ENCODE assay signal across 18 mouse cellular contexts in the genomic region with DNA sequence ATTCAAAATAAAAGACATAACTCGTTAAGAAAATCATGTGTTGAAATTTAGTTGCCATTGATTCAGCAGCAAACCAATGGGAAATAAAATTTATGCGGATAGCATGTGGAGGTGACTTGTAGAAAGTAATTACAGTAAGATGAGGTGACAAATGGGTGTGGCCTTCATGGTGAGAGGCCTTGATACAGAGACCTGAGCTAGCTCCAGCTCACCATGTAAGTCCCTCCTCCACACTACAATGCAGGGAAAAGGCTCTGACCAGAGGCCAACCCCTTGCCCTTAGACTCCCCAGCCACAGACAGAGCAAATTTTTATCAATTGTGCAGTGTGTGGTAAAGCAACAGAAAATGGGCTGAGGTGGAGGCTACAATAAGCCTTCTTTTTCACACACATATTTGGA.
"Had no signal": no experiment of that assay in that cellular context is flagged by ENCODE, and none has a peak within 500 bp of the region (broad histone marks: within the 10 kb centered on the region; RNA-seq: fewer than 3 reads in every experiment).

No protein-coding gene starts in this region.

- H3K4me1 ChIP-seq: intestine, embryonic 15.5 days; kidney, embryonic 15.5 days; midbrain, embryonic 12.5 days; neural tube, embryonic 13.5 days had no signal

- H3K9me3 ChIP-seq: intestine, embryonic 15.5 days; kidney, embryonic 15.5 days; limb, embryonic 10.5 days; limb, embryonic 13.5 days; midbrain, embryonic 12.5 days; neural tube, embryonic 13.5 days had no signal

- H3K4me2 ChIP-seq: intestine, embryonic 15.5 days; kidney, embryonic 15.5 days; limb, embryonic 13.5 days; lung, embryonic 14.5 days; midbrain, embryonic 12.5 days; neural tube, embryonic 13.5 days had no signal

- H3K27me3 ChIP-seq: intestine, embryonic 15.5 days; midbrain, embryonic 12.5 days; neural tube, embryonic 13.5 days had no signal

- ATAC-seq: intestine, embryonic 15.5 days; lung, postnatal 0 days; midbrain, embryonic 16.5 days had no signal

- H3K9ac ChIP-seq: intestine, embryonic 15.5 days; kidney, embryonic 15.5 days; limb, embryonic 13.5 days; lung, embryonic 14.5 days; midbrain, embryonic 12.5 days; neural tube, embryonic 13.5 days had no signal

- H3K36me3 ChIP-seq: intestine, embryonic 15.5 days; kidney, embryonic 15.5 days; limb, embryonic 10.5 days; limb, embryonic 13.5 days; midbrain, embryonic 12.5 days; neural tube, embryonic 13.5 days had no signal

- H3K4me3 ChIP-seq: intestine, embryonic 15.5 days; kidney, embryonic 15.5 days; limb, embryonic 10.5 days; limb, embryonic 13.5 days; midbrain, embryonic 12.5 days; myocyte; neural tube, embryonic 13.5 days had no signal

- DNase-seq: kidney, adult 11 months; kidney, adult 8-10 months; kidney, postnatal 14 days; kidney, postnatal 4 days; lung, embryonic 14.5 days; retina, postnatal 1 day; right cerebral cortex, postnatal 25 days; thymus, postnatal 25 days had no signal

- H3K27ac ChIP-seq: intestine, embryonic 15.5 days; kidney, embryonic 15.5 days; limb, embryonic 10.5 days; limb, embryonic 13.5 days; macrophage; midbrain, embryonic 12.5 days; neural tube, embryonic 13.5 days had no signal
